Mouse (Mus musculus) natural killer cell, adult 2 months (primary cell): ENCODE measurements around the gene Smg6.

Source experiments
- DNase-seq, 2 experiments: peaks; one replicate each; pipeline ENCODE4 v3.0.0; 2022; ENCODE audit warnings: low spot score in 2 of 2

Smg6 gene

GRCm38 (mm10) chr11:74929111-74929510, 3.5 kb downstream of the Smg6 start:
- DNase-seq = no peak

DNA sequence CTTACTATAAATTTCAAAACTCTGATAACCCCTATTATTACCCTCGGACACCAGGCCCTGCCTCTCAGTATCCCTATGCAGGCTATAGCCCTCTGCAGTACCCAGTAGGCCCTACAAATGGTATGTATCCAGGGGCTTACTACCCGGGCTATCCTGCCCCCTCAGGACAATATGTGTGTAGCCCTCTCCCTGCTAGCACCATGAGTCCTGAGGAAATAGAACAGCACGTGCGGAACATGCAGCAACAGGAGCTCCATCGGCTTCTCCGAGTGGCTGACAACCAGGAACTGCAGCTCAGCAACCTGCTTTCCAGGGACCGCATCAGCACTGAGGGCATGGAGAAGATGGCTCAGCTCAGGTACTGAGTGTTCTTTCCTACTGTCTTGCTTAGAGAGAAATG, 4.8 kb downstream of the Smg6 start:
- no peak for DNase-seq

- DNase-seq = peak in 1 of 2 experiments; percentile 23
Observed at GRCm38 (mm10) chr11:74946348-74946747, 20.7 kb downstream of the Smg6 start.

- DNase-seq = peak; percentile 12 to 41
Observed at GRCm38 (mm10) chr11:74954901-74955300, 29.3 kb downstream of the Smg6 start.

GRCm38 (mm10) chr11:74956006-74956405, 30.4 kb downstream of the Smg6 start:
- DNase-seq = no peak

DNA sequence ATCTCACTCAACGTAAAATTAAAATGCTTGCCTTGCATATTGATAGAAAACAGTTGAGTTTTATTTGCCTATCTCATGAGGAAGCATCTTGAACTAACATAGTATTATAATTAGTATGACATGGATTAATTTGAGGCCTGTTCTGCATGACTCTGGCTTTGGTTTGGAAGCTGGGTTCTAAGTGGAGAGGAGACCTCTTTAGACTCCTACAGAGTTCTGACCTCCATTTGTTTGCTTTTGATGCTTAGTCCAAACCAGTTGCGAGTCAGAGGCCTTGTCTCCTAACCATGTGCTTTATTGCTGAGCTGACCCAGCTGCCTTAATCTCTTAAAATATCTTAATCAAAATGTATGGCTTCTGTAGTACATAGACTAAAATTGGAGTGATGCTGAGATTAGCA, 32.0 kb downstream of the Smg6 start:
- no peak for DNase-seq

DNA sequence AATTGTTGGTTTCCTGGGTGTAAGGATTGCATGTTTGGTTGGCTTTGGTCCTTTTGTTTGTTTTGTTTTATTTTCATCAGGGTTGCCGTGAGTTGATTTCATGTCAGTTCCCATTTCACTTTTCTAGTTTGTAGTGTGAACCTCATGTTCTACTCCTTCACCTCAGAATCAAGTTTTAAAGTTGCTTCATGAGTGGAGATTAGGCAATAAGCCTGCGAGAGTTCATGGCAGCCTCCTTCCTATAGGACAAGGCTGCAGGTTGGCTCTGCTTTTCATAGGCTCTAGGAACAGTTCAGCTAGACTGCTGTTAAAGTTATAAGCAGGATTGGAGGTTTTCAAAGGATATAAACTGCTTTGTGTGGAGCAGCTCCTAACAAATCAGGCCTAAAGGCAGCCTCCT, 33.9 kb downstream of the Smg6 start:
- no peak for DNase-seq

- DNase-seq = peak; percentile 40 to 71
Observed at GRCm38 (mm10) chr11:74960031-74960551, 34.5 kb downstream of the Smg6 start.

DNA sequence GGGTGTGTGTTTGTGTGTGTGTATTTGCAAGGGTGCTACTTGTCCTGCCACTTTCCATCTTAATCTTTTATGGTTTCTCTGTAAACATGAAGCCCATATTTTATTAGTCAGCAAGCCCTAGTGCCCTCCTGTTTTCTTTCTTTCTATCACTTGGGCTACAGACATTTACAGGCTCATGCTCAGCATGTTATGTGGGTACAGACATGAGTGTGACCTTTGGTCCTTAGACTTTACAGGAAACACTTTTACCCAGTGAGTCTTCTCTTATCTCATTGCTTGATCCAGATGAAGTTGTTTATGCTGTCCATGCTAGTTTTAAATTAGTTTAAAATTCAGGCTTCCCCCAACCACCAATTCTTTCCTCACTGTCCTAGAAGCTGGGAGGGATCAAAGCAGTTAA, 36.3 kb downstream of the Smg6 start:
- no peak for DNase-seq

GRCm38 (mm10) chr11:74962846-74963407, 37.3 kb downstream of the Smg6 start:
- DNase-seq = no peak

- DNase-seq = no peak
Observed at GRCm38 (mm10) chr11:74965516-74965915, 39.9 kb downstream of the Smg6 start.

- no peak for DNase-seq
Observed at GRCm38 (mm10) chr11:74973290-74974157, 47.9 kb downstream of the Smg6 start.

DNA sequence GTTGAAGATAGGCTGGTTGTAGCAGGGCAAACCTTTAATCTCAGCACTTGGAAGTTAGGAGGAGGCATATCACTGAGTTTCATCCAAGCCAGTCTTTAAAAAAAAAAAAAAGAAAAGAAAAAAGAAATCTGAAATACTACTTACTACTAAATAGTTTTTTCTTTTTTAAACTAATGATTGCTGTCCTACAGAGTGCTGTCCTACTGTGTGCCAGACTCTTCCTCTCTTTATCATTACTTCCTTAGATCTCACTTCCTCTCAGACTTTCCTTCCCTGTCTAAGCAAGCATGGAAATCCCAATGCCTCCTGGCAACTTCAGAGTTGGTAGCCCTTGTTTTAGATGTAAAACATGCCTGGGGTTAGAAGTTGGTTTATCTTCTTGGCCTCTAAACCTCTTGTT, 49.0 kb downstream of the Smg6 start:
- no peak for DNase-seq

GRCm38 (mm10) chr11:74976835-74977687, 51.4 kb downstream of the Smg6 start:
- no peak for DNase-seq

- peak; percentile 55 to 72 for DNase-seq
Observed at GRCm38 (mm10) chr11:74981464-74981863, 55.8 kb downstream of the Smg6 start.

- DNase-seq = no peak
Observed at GRCm38 (mm10) chr11:74982241-74982640, 56.6 kb downstream of the Smg6 start.

- no peak for DNase-seq
Observed at GRCm38 (mm10) chr11:74988162-74988561, 62.5 kb downstream of the Smg6 start.

DNA sequence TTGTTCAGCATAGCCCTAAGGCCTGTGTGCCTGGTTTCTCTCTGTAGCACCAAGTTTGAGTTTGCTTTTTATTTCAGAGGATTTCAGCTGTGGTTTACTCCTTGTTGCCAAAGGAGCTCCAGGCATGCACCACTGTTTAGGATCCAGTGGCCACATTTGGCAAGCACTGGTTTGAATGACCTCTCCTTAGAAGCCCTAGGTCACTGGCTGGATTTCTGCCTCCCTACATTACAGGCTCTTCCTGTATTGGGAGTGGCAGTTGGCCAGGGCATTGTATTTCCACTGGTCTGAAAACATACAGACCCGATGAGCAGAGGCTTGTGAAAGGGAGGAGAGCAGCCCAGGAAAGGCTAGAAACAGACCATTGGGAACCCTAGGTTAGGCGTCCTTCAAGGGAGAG, 63.4 kb downstream of the Smg6 start:
- DNase-seq = no peak

DNA sequence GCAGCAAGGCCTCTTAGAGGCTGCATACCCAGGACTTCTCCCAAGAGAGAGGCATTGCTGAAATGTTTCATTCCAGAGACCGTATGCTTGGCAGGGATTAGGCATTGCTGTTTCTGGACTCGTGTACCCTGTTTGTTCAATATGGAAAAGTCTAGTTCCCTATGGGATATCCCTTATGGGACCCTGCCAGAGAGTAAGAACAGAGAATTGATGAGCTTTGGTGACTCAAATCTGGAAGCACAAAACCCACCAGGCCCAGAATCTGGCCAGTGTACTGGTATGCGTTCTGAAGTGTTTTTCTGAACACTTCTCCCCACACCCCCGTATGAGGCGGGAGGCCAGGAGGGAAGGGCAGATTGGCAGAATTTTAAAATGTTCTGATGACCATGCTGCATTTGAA, 64.9 kb downstream of the Smg6 start:
- no peak for DNase-seq

GRCm38 (mm10) chr11:74991290-74991689, 65.7 kb downstream of the Smg6 start:
- DNase-seq = no peak

DNA sequence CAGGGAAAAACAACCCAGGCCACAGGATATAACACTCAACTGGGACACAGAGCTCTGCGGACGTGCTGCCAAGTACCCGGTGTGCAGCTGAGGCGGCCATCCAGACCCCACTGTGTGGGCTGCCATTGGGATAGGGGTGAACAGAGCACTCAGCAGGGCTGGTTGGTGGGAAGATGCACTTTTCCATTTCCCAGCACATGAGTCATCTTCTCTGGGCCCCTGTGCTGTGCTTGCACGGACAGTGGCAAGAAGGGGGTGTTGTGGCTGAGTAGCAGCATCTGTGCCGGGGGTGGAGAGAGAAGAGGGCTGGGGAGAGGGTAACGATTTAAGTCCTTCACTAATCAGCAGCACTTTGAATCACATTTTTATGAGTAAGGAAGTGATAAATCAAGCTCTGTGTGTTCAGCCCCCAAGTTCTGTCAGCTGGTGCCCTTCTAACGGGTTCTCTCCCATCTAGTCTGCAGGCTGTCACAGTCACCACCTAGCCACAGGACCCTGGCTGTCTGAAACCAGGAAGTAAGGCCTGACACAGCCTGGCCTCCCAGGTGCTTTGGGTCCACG, 66.9 kb downstream of the Smg6 start:
- DNase-seq = peak in 1 of 2 experiments; percentile 5

DNA sequence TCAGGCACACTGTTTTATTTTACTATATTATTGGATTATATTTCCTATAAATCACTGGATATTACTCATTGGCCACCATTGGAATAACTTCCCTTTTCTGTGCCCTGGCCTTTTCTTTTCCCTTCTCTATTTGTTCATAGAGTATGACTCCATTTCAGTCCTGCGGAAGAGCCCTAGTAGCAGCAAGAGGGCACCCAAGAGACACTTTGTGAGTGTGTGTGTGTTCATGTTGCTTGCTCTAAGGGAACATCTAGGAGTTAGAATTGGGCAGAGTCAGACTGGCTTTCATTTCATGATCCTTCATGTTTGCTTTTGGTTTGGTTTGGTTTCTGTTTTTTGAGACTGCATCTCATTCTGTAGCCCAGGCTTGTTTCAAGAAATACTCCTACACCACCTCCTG, 68.5 kb downstream of the Smg6 start:
- DNase-seq = no peak
